Mouse (Mus musculus) C2C12 (cell line): ENCODE results near the gene Nlk. TPM values are rescaled to one million over a fixed set of nuclear protein-coding genes. Genes with fewer than 3 reads are reported as not detected.
"Not testable (repeated sequence)": the region's sequence is repeated elsewhere in the genome, so short reads cannot be mapped to it uniquely, and the experiment has no call there.

ENCODE experiments used
- H3K27me3 ChIP-seq: one replicate; pipeline ENCODE4 v1.6.1; 2011; ENCODE audit not compliant: control insufficient read depth, insufficient read depth, insufficient read length
- H3K36me3 ChIP-seq: one replicate; pipeline ENCODE4 v1.6.1; 2011; ENCODE audit not compliant: control insufficient read depth, insufficient read depth
- H3K4me3 ChIP-seq: one replicate; pipeline ENCODE4 v1.5.1; 2011; ENCODE audit warnings: mild to moderate bottlenecking, control low read depth; ENCODE audit not compliant: poor library complexity, insufficient read depth, severe bottlenecking
- H3K79me2 ChIP-seq: one replicate; pipeline ENCODE4 v1.6.1; 2011; ENCODE audit not compliant: control insufficient read depth, insufficient read depth
- H3K79me3 ChIP-seq: one replicate; pipeline ENCODE4 v1.6.1; 2011; ENCODE audit warnings: low read depth, control low read depth
- H3ac ChIP-seq: one replicate; pipeline ENCODE3; 2011; ENCODE audit warnings: low read depth; ENCODE audit not compliant: control insufficient read depth, insufficient read length
- CEBPB ChIP-seq: IDR thresholded peaks from one replicate; pipeline ENCODE4 v1.6.1; 2011; ENCODE audit warnings: low read depth, mild to moderate bottlenecking, control low read depth, moderate library complexity
- CTCF ChIP-seq: IDR thresholded peaks from one replicate; pipeline ENCODE4 v1.5.1; 2011; ENCODE audit not compliant: control insufficient read depth, insufficient read depth, insufficient read length
- FOSL1 ChIP-seq: IDR thresholded peaks from one replicate; pipeline ENCODE4 v1.8.0; 2011; ENCODE audit warnings: mild to moderate bottlenecking, low read length; ENCODE audit not compliant: poor library complexity, insufficient read depth, severe bottlenecking
- MAX ChIP-seq: IDR thresholded peaks from one replicate; pipeline ENCODE4 v1.6.1; 2011; ENCODE audit warnings: mild to moderate bottlenecking, control low read depth
- MYOD1 ChIP-seq: IDR thresholded peaks from one replicate; pipeline ENCODE4 v1.6.1; 2011; ENCODE audit warnings: low read depth; ENCODE audit not compliant: control insufficient read depth, insufficient read length
- MYOG ChIP-seq: IDR thresholded peaks from one replicate; pipeline ENCODE4 v1.6.1; 2011; ENCODE audit not compliant: control insufficient read depth, insufficient read length; ENCODE audit errors: extremely low read depth
- USF1 ChIP-seq: IDR thresholded peaks from one replicate; pipeline ENCODE4 v1.6.1; 2011; ENCODE audit warnings: low read depth, mild to moderate bottlenecking, control low read depth, moderate library complexity
- polyA plus RNA-seq: library from polyadenylated mRNA; unstranded; fragments of >200 nt; fragmentation: generic; extraction: Trizol; gene quantifications from one replicate; pipeline ENCODE4 v1.2.1, GENCODE M21; 2012; ENCODE audit warnings: missing spikeins

The Nlk gene
- polyA plus RNA-seq, 1 experiment = 5.9 TPM

GRCm38 (mm10) chr11:78536690-78537084 lies 160.5 kb downstream of the Nlk start:
- Histone ChIP-seq H3K79me2 (peaks cover 77% of the 10 kb centered on the region), H3K27me3 (no peaks in the 10 kb centered on the region), H3K4me3 (peak overlapping the region; percentile 93), H3ac (peak overlapping the region; percentile 87), H3K79me3 (peaks cover 63% of the 10 kb centered on the region), H3K36me3 (peaks cover 35% of the 10 kb centered on the region)
- TF ChIP-seq USF1 = no peak
- no peak for TF ChIP-seq CTCF
- TF ChIP-seq MYOG = no peak

- peak within 1 kb of the TSS; percentile 93 for H3K4me3 ChIP-seq
- H3K79me2 ChIP-seq = peaks cover 82% of the 10 kb centered on the region
- TF ChIP-seq MAX (peak; percentile 83), MYOD1 (no peak)
- H3K79me3 ChIP-seq = peaks cover 66% of the 10 kb centered on the region
- H3K36me3 ChIP-seq = peaks cover 30% of the 10 kb centered on the region
- no peaks in the 10 kb centered on the region for H3K27me3 ChIP-seq
- peak within 1 kb of the TSS; percentile 95 for H3ac ChIP-seq
Observed at GRCm38 (mm10) chr11:78536080-78536689, 161.0 kb downstream of the Nlk start, which contains the start of the genes Tnfaip1 and Ift20. Gene Tnfaip1, minus strand, starts transcription at chr11:78536332. Gene Ift20, plus strand, starts transcription at chr11:78536361.

- TF ChIP-seq FOSL1 (no peak), MYOD1 (no peak), CEBPB (no peak), CTCF (no peak), MAX (no peak), MYOG (no peak), USF1 (no peak)
- H3K4me3 ChIP-seq = peak overlapping the region; percentile 93
- peaks cover 24% of the 10 kb centered on the region for H3K36me3 ChIP-seq
- peaks cover 72% of the 10 kb centered on the region for H3K79me3 ChIP-seq
- H3K27me3 ChIP-seq = no peaks in the 10 kb centered on the region
- H3ac ChIP-seq = peak overlapping the region; percentile 95
- H3K79me2 ChIP-seq = peaks cover 88% of the 10 kb centered on the region
Observed at GRCm38 (mm10) chr11:78535376-78536079, 161.6 kb downstream of the Nlk start.

- H3K27me3 ChIP-seq = no peaks in the 10 kb centered on the region
- no peak for TF ChIP-seq MYOG
- TF ChIP-seq CEBPB = no peak
- TF ChIP-seq USF1 = no peak
- no peak for TF ChIP-seq MAX
- TF ChIP-seq FOSL1 = no peak
- no peak for TF ChIP-seq CTCF
- TF ChIP-seq MYOD1 = no peak
- H3K36me3 ChIP-seq = peaks cover 24% of the 10 kb centered on the region
- peaks cover 92% of the 10 kb centered on the region for H3K79me2 ChIP-seq
- H3K4me3 ChIP-seq = peak overlapping the region; percentile 93
- H3ac ChIP-seq = no peak overlapping the region
- H3K79me3 ChIP-seq = peaks cover 72% of the 10 kb centered on the region
Observed at GRCm38 (mm10) chr11:78534516-78534915, 162.7 kb downstream of the Nlk start.

GRCm38 (mm10) chr11:78531515-78531914 lies 165.7 kb downstream of the Nlk start:
- not testable (repeated sequence) for H3ac ChIP-seq, H3K27me3 ChIP-seq, H3K4me3 ChIP-seq
- peaks cover 41% of the 10 kb centered on the region for H3K36me3 ChIP-seq
- peaks cover 52% of the 10 kb centered on the region for H3K79me3 ChIP-seq
- H3K79me2 ChIP-seq = peaks cover 62% of the 10 kb centered on the region

- Histone ChIP-seq H3K4me3 (no peak overlapping the region), H3ac (no peak overlapping the region), H3K79me3 (peaks cover 52% of the 10 kb centered on the region), H3K36me3 (peaks cover 46% of the 10 kb centered on the region), H3K79me2 (peaks cover 59% of the 10 kb centered on the region), H3K27me3 (no peaks in the 10 kb centered on the region)
- no peak for TF ChIP-seq MAX
- TF ChIP-seq MYOG = no peak
- no peak for TF ChIP-seq USF1
- TF ChIP-seq CTCF = no peak
- no peak for TF ChIP-seq MYOD1
- no peak for TF ChIP-seq FOSL1
- no peak for TF ChIP-seq CEBPB
Observed at GRCm38 (mm10) chr11:78531046-78531445, 166.1 kb downstream of the Nlk start.
